ENCODE assay signal across 26 mouse cellular contexts in the genomic region with DNA sequence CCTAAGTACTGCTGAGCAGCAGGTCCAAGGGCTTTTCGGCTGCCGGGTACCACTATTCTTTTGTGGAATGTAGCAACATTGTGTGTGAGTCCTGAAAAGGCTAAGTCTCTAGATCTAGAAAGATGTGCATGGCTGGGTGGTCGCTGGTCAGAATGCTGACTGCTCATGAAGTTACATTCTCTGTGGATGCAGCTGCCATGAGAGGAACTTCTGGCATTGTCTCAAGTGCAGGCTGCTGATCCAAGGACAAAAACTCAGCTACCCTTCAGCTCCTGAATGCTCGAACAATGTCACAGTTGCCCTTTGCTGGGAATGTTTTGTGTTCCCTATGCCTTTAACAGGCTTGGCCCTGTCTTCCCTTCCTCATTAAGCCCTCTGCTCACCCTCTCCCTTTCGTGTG. TPM values are rescaled to one million over a fixed set of nuclear protein-coding genes. Genes with fewer than 3 reads are reported as not detected.
DNase-seq lines count a peak whose midpoint lies in the region; ATAC-seq lines count a peak whose summit lies in the region.
"Had no signal": no experiment of that assay in that cellular context is flagged by ENCODE, and none has a peak within 500 bp of the region (broad histone marks: within the 10 kb centered on the region; RNA-seq: fewer than 3 reads in every experiment).

No protein-coding gene starts in this region.

- no peak overlapping the region for H3K4me2 ChIP-seq in midbrain, embryonic 15.5 days
- H3K4me2 ChIP-seq: embryonic facial prominence, embryonic 12.5 days; heart, embryonic 11.5 days; limb, embryonic 13.5 days; liver, embryonic 12.5 days; lung, embryonic 15.5 days had no signal

- ATAC-seq in midbrain, embryonic 15.5 days (replicated peaks), result 0 out of 2 replicates have a peak, but pooled peaks have one; percentile 11
- ATAC-seq: CD4-positive, CD25-positive, alpha-beta regulatory T cell, adult 4 months; forebrain, embryonic 16.5 days; liver, embryonic 12.5 days had no signal

- no peaks in the 10 kb centered on the region for H3K27me3 ChIP-seq in midbrain, embryonic 15.5 days (replicated peaks)
- H3K27me3 ChIP-seq: embryonic facial prominence, embryonic 12.5 days; limb, embryonic 13.5 days; liver, embryonic 12.5 days; lung, embryonic 15.5 days had no signal

- DNase-seq in embryo, embryonic 10 days (ENCODE audit: low spot score), result peak; percentile 24
- no peak for DNase-seq in embryo, embryonic 9.5 days (ENCODE audit: extremely low spot score)
- DNase-seq in left cerebral cortex, postnatal 4 days, result peak; percentile 6
- DNase-seq in left cerebral cortex, adult 9 months (ENCODE audit: low spot score in 2 of 2), result no peak
- DNase-seq in embryo, embryonic 10.5 days (ENCODE audit: low spot score), result peak; percentile 24
- no peak for DNase-seq in kidney, postnatal 4 days
- DNase-seq in T-cell, adult 2 months (ENCODE audit: low spot score), result no peak
- DNase-seq: cerebellum, adult 8-10 months; gastrocnemius, postnatal 14 days; heart, adult 11 months; kidney, adult 2 months; lung, postnatal 4 days; thymus, adult 18-20 months; thymus, postnatal 36 days had no signal

- H3K27ac ChIP-seq in midbrain, embryonic 15.5 days, result 0 out of 2 replicates have a peak overlapping the region, but pooled peaks have one; percentile 20
- H3K27ac ChIP-seq: embryonic facial prominence, embryonic 12.5 days; kidney, postnatal 0 days; limb, embryonic 13.5 days; liver, embryonic 12.5 days; lung, embryonic 15.5 days had no signal

- H3K36me3 ChIP-seq in midbrain, embryonic 15.5 days (replicated peaks), result no peaks in the 10 kb centered on the region
- H3K36me3 ChIP-seq: embryonic facial prominence, embryonic 12.5 days; limb, embryonic 13.5 days; liver, embryonic 12.5 days; lung, embryonic 15.5 days had no signal

- H3K4me3 ChIP-seq in midbrain, embryonic 15.5 days, result no peak overlapping the region
- H3K4me3 ChIP-seq: embryonic facial prominence, embryonic 12.5 days; limb, embryonic 13.5 days; liver, embryonic 12.5 days; lung, embryonic 15.5 days had no signal

- H3K9me3 ChIP-seq in midbrain, embryonic 15.5 days, result no peaks in the 10 kb centered on the region
- H3K9me3 ChIP-seq: embryonic facial prominence, embryonic 12.5 days; limb, embryonic 13.5 days; liver, embryonic 12.5 days; lung, embryonic 15.5 days had no signal

- 8% methylated on average over 5 of the region's 5 CpGs for WGBS in midbrain, embryonic 15.5 days

- H3K9ac ChIP-seq in midbrain, embryonic 15.5 days, result no peak overlapping the region
- H3K9ac ChIP-seq: embryonic facial prominence, embryonic 12.5 days; limb, embryonic 13.5 days; liver, embryonic 12.5 days; lung, embryonic 15.5 days had no signal

- intact Hi-C loops in left cerebral cortex, postnatal 4 days (cut with DNase I), result no loop called here

- H3K4me1 ChIP-seq in midbrain, embryonic 15.5 days, result peaks cover 12% of the 10 kb centered on the region
- H3K4me1 ChIP-seq: embryonic facial prominence, embryonic 12.5 days; limb, embryonic 13.5 days; liver, embryonic 12.5 days; lung, embryonic 15.5 days had no signal

RNA-seq across cellular contexts. Expression of gene Egfem1, which starts 35.5 kb away (rescaled TPM):
- total RNA-seq in left cerebral cortex, postnatal 4 days (2021), result 10 to 100 TPM; 22.0 to 27.1 TPM
- polyA plus RNA-seq in midbrain, embryonic 15.5 days (2015; fragmentation: Nextera tagmentation; extraction: Ambion mirVana), result 7.9 TPM in 2 replicates
- total RNA-seq: adrenal gland, adult 18-20 months; hematopoietic stem cell, adult 5-6 weeks had no signal
- polyA plus RNA-seq: CD4-positive, CD25-positive, alpha-beta regulatory T cell, adult 4 months; small intestine, adult 2 months had no signal

Comparison
In these comparisons a context has a peak if more than half of its experiments do, and no peak if none do; other contexts are left out.
1. DNase-seq: peak in embryo, embryonic 10 days (single experiment), left cerebral cortex, postnatal 4 days (single experiment) and embryo, embryonic 10.5 days (single experiment); none in embryo, embryonic 9.5 days (single experiment), left cerebral cortex, adult 9 months (0 of 2), kidney, postnatal 4 days (0 of 2) and T-cell, adult 2 months (single experiment).